Mouse (Mus musculus): ENCODE data around the gene Pck2. TPM values are rescaled to one million over a fixed set of nuclear protein-coding genes. Genes with fewer than 3 reads are reported as not detected.

Pck2 gene
- total RNA-seq (2021), result 10 to 100 TPM; 63.4 to 64.0 TPM
- long read RNA-seq, experiment 1, transcript Pck2-201 (10 exons, 3,400 nt), result major isoform, 40 of 51 reads
- long read RNA-seq, experiment 1, partial matches to known transcripts, result 6 of 51 reads
- long read RNA-seq, experiment 1, other reads (novel, unspliced or antisense), result 4 of 51 reads
- long read RNA-seq, experiment 2, transcript Pck2-201 (10 exons, 3,400 nt), result major isoform, 47 of 82 reads
- long read RNA-seq, experiment 2, partial matches to known transcripts, result 19 of 82 reads
- long read RNA-seq, experiment 2, other reads (novel, unspliced or antisense), result 13 of 82 reads

GRCm38 (mm10) chr14:55540067-55540786 is at the start of gene Pck2:
Pck2 (plus strand) TSS chr14:55540266.
- DNase-seq (ENCODE audit: low spot score in 2 of 2), result peak; percentile 72 to 73

- DNase-seq (ENCODE audit: low spot score in 2 of 2), result peak; percentile 25 to 37
Measured at GRCm38 (mm10) chr14:55490361-55491201, 49.5 kb upstream of the Pck2 start, which contains the start of gene Carmil3. Carmil3 (plus strand) TSS chr14:55490651.

GRCm38 (mm10) chr14:55491291-55491833 is 48.7 kb upstream of the Pck2 start:
- DNase-seq (ENCODE audit: low spot score in 2 of 2), result peak; percentile 28 to 46

GRCm38 (mm10) chr14:55492103-55492502 is 48.0 kb upstream of the Pck2 start:
- no peak for DNase-seq (ENCODE audit: low spot score in 2 of 2)

- no peak for DNase-seq (ENCODE audit: low spot score in 2 of 2)
Measured at GRCm38 (mm10) chr14:55495509-55496240, 44.4 kb upstream of the Pck2 start.

- no peak for DNase-seq (ENCODE audit: low spot score in 2 of 2)
Measured at GRCm38 (mm10) chr14:55496761-55497448, 43.2 kb upstream of the Pck2 start.

- DNase-seq (ENCODE audit: low spot score in 2 of 2), result peak; percentile 65 to 82
Measured at GRCm38 (mm10) chr14:55497449-55497821, 42.6 kb upstream of the Pck2 start.

- DNase-seq (ENCODE audit: low spot score in 2 of 2), result no peak
Measured at GRCm38 (mm10) chr14:55505612-55506011, 34.5 kb upstream of the Pck2 start.

GRCm38 (mm10) chr14:55507801-55508200 is 32.3 kb upstream of the Pck2 start:
- no peak for DNase-seq (ENCODE audit: low spot score in 2 of 2)

- no peak for DNase-seq (ENCODE audit: low spot score in 2 of 2)
Measured at GRCm38 (mm10) chr14:55509540-55509939, 30.5 kb upstream of the Pck2 start.

- no peak for DNase-seq (ENCODE audit: low spot score in 2 of 2)
Measured at GRCm38 (mm10) chr14:55510125-55510731, 29.8 kb upstream of the Pck2 start, which contains the start of gene Cpne6. Cpne6 (plus strand) TSS chr14:55510445.

- DNase-seq (ENCODE audit: low spot score in 2 of 2), result no peak
Measured at GRCm38 (mm10) chr14:55511037-55511436, 29.0 kb upstream of the Pck2 start.

GRCm38 (mm10) chr14:55513927-55514326 is 26.1 kb upstream of the Pck2 start:
- DNase-seq (ENCODE audit: low spot score in 2 of 2), result no peak

GRCm38 (mm10) chr14:55515846-55516245 is 24.2 kb upstream of the Pck2 start:
- no peak for DNase-seq (ENCODE audit: low spot score in 2 of 2)

GRCm38 (mm10) chr14:55518897-55519296 is 21.2 kb upstream of the Pck2 start:
- DNase-seq (ENCODE audit: low spot score in 2 of 2), result no peak

- DNase-seq (ENCODE audit: low spot score in 2 of 2), result no peak
Measured at GRCm38 (mm10) chr14:55519604-55520003, 20.5 kb upstream of the Pck2 start.

- no peak for DNase-seq (ENCODE audit: low spot score in 2 of 2)
Measured at GRCm38 (mm10) chr14:55520451-55521361, 19.4 kb upstream of the Pck2 start.

GRCm38 (mm10) chr14:55524062-55524461 is 16.0 kb upstream of the Pck2 start:
- DNase-seq (ENCODE audit: low spot score in 2 of 2), result no peak
